Mouse (Mus musculus) C2C12 (cell line): Measurements from ENCODE around the gene Cd24a.

Experiments used
- CEBPB ChIP-seq: IDR thresholded peaks from one replicate; pipeline ENCODE4 v1.6.1; 2011; ENCODE audit warnings: low read depth, mild to moderate bottlenecking, control low read depth, moderate library complexity
- MAX ChIP-seq: IDR thresholded peaks from one replicate; pipeline ENCODE4 v1.6.1; 2011; ENCODE audit warnings: mild to moderate bottlenecking, control low read depth
- MYOD1 ChIP-seq: IDR thresholded peaks from one replicate; pipeline ENCODE4 v1.6.1; 2011; ENCODE audit warnings: low read depth; ENCODE audit not compliant: control insufficient read depth, insufficient read length
- USF1 ChIP-seq: IDR thresholded peaks from one replicate; pipeline ENCODE4 v1.6.1; 2011; ENCODE audit warnings: low read depth, mild to moderate bottlenecking, control low read depth, moderate library complexity

DNA sequence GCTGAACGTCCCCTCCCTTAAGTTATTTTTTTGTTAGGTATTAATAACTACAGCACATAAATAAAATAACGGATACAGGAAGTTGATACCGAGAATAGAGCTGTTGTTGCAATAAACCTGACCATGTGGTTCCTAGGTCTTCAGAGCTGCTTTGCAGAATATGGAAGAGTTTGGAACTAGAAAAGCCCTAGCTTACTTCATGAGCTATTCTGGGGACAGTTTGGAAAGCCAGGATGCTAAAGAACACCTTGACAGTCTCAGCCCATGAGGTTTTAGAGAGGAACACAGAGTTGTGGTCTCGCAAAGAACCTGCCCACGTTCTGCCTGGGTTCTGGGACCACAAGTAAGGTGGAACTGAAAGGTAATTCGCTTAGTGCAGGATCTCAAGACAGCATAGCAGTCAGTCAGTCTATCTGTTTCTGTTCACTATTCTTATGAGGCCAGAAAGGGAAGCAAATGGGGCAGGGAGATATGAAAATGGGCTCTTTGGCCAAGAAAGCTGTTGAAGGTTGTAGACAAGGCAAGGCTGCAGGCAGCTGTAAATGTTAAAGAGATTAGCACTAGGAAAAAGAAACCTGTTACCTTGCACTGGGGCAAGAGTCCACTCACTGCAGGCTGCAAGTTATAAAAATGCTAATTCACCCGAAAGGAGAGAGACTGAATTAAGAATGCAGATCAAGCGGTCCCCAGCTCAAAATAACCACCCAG lies 10.5 kb downstream of the Cd24a start:
- TF ChIP-seq CEBPB, result no peak
- no peak for TF ChIP-seq MYOD1
- no peak for TF ChIP-seq MAX
- TF ChIP-seq USF1, result no peak
